Mouse (Mus musculus): Measurements from ENCODE around the gene Gm17428. TPM values are rescaled to one million over a fixed set of nuclear protein-coding genes. Genes with fewer than 3 reads are reported as not detected.

The Gm17428 gene
- polyA plus RNA-seq, 1 experiment from 2014 or later, result not detected

MicroRNAs encoded within 50 kb of the gene (microRNA counts, 519-probe panel; counts per million panel counts)
- microRNA mmu-miR-208a (1,760 counts per million, percentile 10 among the panel's probes with 10 or more counts), microRNA mmu-miR-208b (not detected)

Small RNA genes lying within 50 kb of the gene (microRNA-seq; reads per million reads assigned to microRNA genes)
- gene Mir208a, result 7.9 reads per million, percentile 29 among the genes with 10 or more reads in this experiment
- 50.4 reads per million, percentile 47 among the genes with 10 or more reads in this experiment for gene Mir208b

Other genes with a start within 250 kb of the Gm17428 start
- 8.9 and 9.9 TPM in 2 replicates for gene Slc7a8, start 195.0 kb upstream of the Gm17428 start, polyA plus RNA-seq (2015; fragmentation: Nextera tagmentation; extraction: Ambion mirVana)
- not detected in 2 replicates for gene Rnf212b, start 162.8 kb upstream of the Gm17428 start, polyA plus RNA-seq (2015; fragmentation: Nextera tagmentation; extraction: Ambion mirVana)
- 13.6 and 14.5 TPM in 2 replicates for gene Homez, start 106.0 kb upstream of the Gm17428 start, polyA plus RNA-seq (2015; fragmentation: Nextera tagmentation; extraction: Ambion mirVana)
- 3.3 and 3.4 TPM in 2 replicates for gene Ppp1r3e, start 99.4 kb upstream of the Gm17428 start, polyA plus RNA-seq (2015; fragmentation: Nextera tagmentation; extraction: Ambion mirVana)
- gene Bcl2l2, start 93.6 kb upstream of the Gm17428 start, polyA plus RNA-seq (2015; fragmentation: Nextera tagmentation; extraction: Ambion mirVana), result 4.1 and 4.8 TPM in 2 replicates
- gene Gm20521, start 93.5 kb upstream of the Gm17428 start, polyA plus RNA-seq (2015; fragmentation: Nextera tagmentation; extraction: Ambion mirVana), result not detected in 2 replicates
- gene Pabpn1, start 84.4 kb upstream of the Gm17428 start, polyA plus RNA-seq (2015; fragmentation: Nextera tagmentation; extraction: Ambion mirVana), result 183 and 192 TPM in 2 replicates
- gene Slc22a17, start 63.8 kb upstream of the Gm17428 start, polyA plus RNA-seq (2015; fragmentation: Nextera tagmentation; extraction: Ambion mirVana), result 229 and 248 TPM in 2 replicates
- gene Efs, start 50.8 kb upstream of the Gm17428 start, polyA plus RNA-seq (2015; fragmentation: Nextera tagmentation; extraction: Ambion mirVana), result 15.0 and 16.9 TPM in 2 replicates
- gene Il25, start 44.2 kb upstream of the Gm17428 start, polyA plus RNA-seq (2015; fragmentation: Nextera tagmentation; extraction: Ambion mirVana), result 0.48 TPM in 1 of 2 replicates, not detected in the other
- gene Cmtm5, start 40.7 kb upstream of the Gm17428 start, polyA plus RNA-seq (2015; fragmentation: Nextera tagmentation; extraction: Ambion mirVana), result 6.5 and 7.2 TPM in 2 replicates
- gene Myh6, start 10.0 kb upstream of the Gm17428 start, polyA plus RNA-seq (2015; fragmentation: Nextera tagmentation; extraction: Ambion mirVana), result 1.6 and 2.8 TPM in 2 replicates
- 7.5 and 8.7 TPM in 2 replicates for gene Myh7, start 17.7 kb downstream of the Gm17428 start, polyA plus RNA-seq (2015; fragmentation: Nextera tagmentation; extraction: Ambion mirVana)
- 47.8 and 50.2 TPM in 2 replicates for gene Ngdn, start 38.5 kb downstream of the Gm17428 start, polyA plus RNA-seq (2015; fragmentation: Nextera tagmentation; extraction: Ambion mirVana)
- gene Zfhx2, start 115.4 kb downstream of the Gm17428 start, polyA plus RNA-seq (2015; fragmentation: Nextera tagmentation; extraction: Ambion mirVana), result 33.7 and 37.5 TPM in 2 replicates
- gene Thtpa, start 117.9 kb downstream of the Gm17428 start, polyA plus RNA-seq (2015; fragmentation: Nextera tagmentation; extraction: Ambion mirVana), result 38.8 and 39.5 TPM in 2 replicates
- gene Ap1g2, start 129.7 kb downstream of the Gm17428 start, polyA plus RNA-seq (2015; fragmentation: Nextera tagmentation; extraction: Ambion mirVana), result 7.5 and 9.2 TPM in 2 replicates
- 39.7 and 42.5 TPM in 2 replicates for gene Jph4, start 140.0 kb downstream of the Gm17428 start, polyA plus RNA-seq (2015; fragmentation: Nextera tagmentation; extraction: Ambion mirVana)
- gene Dhrs2, start 245.1 kb downstream of the Gm17428 start, polyA plus RNA-seq (2015; fragmentation: Nextera tagmentation; extraction: Ambion mirVana), result 0.80 and 0.93 TPM in 2 replicates